Mouse (Mus musculus) gastrocnemius, postnatal 25 days (tissue): ENCODE measurements at regions not wholly inside any gene's neighbourhood (a gene's known extent, or its start where the extent isn't known, plus 50 kb on each side); places are given as distances from the start of the nearest gene placed in this dataset.
"Not testable (repeated sequence)": the region's sequence is repeated elsewhere in the genome, so short reads cannot be mapped to it uniquely, and the experiment has no call there.

Experiments used
- DNase-seq: peaks from one replicate; pipeline ENCODE4 v3.0.0; 2022
- microRNA-seq, 2 experiments: library from miRNA; unstranded; fragments of <30 nt; microRNA quantifications; one replicate each; pipeline ENCODE4 v1.2.0; 2021; ENCODE audit warnings: borderline replicate concordance in 2 of 2

DNA sequence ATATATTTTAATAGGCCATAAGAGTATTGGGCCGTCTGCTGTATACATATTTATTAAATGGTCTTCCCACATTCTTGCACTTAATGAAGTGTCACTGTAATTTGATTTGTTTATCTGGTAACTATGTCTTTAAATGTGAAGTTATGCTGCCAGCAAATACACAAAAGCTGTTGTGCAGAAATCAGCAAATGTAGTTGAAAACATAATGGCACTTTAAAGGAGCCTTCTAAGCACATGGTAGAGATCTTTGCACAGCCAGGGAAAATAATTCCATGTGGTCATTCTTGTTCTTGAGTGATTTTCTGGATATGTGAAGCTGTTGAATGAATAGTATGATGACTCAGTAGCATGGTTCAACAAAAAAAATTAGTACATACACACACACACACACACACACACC lies 164.4 kb upstream of the Meox2 start:
- no peak for DNase-seq

DNA sequence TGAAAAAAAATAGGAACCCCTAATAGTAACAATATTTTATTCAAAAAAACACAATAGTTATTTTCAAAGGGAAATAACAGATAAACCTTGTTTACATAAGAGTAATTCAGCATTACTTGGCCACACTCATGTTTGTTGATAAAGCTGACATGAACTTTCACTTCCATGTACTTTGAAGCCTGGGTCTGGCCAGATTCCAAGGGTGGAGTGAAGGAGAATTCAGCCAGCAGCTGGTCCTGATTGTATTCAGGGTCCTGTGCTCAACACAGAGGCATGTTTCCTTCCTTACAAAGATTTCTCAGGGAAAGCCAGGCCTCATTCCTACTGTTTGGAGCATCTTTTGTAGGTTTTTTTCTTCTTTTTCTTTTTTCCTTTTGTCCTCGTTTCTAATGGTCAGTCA lies 162.4 kb upstream of the Meox2 start:
- peak; percentile 66 for DNase-seq

DNA sequence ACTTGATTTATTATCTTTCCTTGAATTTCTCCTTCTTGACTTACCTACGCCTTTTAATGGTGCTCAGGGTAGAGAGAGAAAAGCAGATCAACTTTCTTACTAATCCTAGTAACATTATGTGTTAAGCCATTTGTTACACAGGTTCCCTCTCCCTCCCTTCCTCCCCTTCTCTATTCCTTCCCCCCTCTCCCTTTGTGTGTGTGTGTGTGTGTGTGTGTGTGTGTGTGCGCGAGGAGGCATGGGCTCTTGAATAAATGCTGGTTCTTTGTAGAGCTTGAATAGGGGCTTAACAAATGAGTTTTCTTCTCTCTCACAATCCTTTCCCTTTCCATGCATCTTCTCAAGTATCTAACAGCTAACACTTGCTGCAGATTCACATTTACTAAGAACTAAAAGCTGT lies 160.4 kb upstream of the Meox2 start:
- no peak for DNase-seq

DNA sequence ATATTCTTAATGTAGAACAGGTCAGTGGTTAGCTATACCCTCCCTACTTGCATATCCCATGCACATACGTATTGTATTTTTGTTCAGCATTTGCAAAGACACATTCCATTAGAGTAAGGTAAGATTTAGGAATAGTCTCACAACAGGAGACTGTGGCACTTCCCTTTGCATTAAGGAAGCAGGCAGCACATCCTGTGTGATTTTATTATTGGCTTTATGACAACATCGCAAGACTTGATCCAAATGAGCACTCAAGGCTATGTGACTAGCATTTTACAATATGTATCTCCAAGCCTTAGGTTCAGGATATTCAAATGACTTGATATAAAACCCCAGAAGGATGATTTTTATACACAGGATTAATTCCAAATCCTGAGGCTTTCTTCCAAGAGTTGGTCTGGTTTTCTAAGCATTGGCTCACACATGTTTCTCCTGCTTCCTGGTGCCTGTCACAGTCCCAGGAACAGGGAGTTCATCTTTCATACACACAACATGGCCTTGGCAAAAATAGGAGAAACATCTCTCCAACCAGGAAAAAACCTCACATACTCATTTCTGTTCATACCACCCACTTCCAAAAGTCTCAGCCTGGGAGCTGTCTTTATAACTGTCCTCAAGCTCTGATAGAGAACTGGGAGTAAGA lies 159.1 kb upstream of the Meox2 start:
- DNase-seq, result no peak

DNA sequence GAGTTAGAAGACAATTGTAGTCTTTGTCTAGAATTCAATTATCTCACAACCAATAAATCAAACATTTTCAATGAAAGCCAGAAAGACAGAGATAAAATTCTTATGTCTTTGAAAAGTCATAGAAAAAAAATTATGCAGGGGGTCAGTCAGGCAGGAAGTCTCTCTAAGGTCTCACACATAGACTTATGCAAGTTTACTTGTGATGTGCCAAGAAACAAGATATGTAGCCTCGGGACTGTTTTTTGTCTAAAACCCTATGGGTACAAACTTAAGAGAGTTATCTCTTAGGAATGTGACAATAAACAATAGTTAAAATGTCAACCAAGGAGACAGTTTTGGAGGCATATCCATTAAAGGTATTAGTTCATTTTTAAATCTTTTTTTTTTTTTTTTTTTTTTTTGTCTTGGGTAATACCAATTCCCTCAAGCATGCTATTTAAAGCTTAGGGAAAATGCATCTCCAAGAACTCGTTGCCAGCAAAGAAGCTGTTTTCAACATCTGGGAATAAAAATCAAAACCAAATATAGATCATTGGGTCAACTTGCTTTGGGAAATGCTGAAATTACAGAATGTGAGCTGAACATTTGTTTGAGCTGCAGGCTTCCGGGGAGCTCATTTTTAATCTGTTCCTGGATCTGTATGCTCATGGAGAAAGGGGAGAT lies 133.8 kb upstream of the Meox2 start:
- no peak for DNase-seq

DNA sequence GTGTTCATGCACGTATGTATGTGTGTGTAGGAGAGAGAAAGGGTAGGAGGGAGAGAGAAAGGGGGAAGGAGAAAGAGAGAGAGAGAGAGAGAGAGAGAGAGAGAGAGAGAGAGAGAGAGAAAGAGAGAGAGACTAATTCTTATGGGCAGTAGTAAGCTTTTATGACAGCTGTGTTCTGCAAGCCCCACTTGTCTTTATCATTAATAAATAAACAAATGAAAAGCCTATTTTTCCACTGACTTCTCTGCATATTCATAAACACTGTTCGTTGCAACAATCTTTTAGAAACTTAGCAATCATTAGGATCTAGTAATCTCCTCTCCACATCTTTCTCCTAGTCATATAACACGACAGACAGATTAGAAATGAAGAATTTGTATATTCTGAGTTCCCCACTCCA lies 131.2 kb upstream of the Meox2 start:
- no peak for DNase-seq

DNA sequence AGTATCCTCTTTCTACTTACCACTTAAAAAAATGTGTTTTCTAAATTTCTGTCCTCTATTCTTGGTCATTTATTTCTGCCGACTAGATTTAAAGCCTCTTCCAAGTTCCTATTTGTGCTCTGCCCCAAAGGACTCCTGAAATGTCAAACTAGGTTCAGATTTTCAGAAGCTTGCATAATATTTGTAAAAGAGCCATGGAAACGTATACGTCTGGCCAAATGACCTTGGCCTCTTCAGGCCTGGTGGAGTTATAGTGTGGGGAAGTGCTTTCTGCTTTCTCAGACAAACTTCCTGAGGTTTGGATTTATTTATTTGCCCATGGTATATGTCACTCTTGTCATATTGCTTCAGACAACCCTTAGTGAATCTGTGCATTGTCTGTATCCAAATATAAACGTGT lies 117.2 kb upstream of the Meox2 start:
- DNase-seq, result no peak

DNA sequence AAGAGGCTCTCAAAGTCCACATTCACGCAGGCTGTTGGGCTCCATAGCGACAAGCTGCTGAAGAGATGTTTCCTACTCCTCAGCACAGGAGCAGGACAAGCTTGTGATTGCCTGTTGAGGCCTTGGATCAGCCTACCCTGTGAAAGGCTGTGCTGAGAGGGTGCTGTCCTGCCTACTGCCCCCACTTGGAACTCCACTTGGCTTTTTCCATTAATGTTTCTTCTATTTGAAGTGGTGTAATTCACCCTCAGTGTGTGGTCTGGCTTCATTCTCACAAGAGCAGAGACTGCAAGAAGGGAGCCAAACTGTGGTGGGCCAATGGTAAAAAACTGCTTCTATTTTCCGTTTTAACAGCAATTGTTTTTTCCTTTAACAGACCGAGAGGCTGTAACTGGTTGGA lies 116.4 kb upstream of the Meox2 start:
- no peak for DNase-seq

DNA sequence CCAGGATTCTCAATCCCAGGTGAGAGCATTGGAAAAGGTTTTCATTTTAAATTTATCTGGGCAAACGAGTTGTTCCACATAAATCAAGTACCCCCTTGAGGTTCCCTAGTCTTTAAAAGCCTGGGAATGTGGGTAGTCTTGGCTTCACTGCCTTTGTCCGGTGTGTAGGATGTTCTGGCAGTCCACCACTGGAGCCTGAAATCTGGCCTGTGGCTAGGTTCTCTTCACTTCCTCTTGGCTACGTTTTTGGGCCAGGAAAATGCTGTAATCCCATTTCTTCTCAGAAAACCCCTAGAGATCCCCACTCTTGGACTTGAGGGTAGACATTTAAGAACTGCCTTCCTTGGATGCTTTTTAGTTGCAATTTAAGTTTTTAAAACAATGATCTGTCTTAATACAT lies 106.9 kb upstream of the Meox2 start:
- DNase-seq, result peak; percentile 31

DNA sequence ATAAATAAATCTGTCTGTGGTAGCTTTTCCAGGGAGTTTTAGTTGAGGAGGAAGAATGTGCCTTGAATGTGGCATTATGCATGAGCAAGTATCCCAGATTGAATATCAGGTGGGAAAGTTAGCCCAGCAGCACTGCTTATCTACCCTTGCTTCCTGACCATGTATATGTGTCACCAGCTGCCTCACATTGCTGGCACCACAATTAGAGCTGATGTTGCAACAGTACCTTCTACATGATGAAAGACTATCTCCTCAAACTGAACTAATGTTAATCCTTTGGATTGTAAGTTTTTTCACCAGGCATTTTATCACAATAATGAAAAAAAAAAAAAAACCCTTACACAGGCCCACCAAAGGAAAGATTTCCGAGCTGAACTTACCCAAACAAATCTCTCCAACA lies 103.1 kb upstream of the Meox2 start:
- no peak for DNase-seq

DNA sequence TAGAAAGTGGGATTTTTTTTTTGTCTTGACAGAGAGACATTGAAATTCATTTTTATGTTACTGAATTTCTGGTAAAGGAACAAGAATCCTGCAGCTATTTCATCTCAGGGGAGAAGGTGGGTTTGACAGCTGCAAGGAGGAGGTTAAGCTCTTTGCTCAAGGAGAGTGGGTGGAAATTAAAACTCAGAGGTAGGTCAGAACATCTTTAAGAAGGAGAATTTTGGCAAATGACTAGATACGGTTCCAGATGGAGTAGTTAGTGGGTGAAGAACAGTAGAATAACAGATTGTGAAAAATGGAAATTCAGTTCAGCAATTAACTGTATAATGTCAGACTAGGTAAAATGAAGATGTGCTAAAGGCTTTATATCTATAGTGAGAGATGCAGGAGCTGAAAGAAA lies 98.0 kb upstream of the Meox2 start:
- DNase-seq, result no peak

DNA sequence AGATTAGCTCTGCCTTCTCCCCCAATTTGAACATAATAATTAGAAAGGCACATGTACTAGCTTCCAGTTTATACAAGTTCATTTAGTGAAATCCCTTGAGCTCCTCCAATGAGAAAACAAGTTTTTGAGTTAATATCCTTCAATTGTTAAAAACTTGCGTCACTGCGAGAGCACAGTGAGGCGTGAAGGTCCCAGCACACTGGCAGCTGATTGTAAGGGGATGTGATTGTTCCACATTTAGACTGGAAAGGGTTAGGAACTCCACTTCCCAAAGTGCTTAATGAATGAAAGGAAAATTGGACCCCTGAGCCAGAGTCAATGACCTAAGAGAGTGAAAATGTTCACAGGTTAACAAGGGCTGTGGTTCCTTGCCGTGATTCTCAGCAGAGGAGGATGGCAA lies 93.9 kb upstream of the Meox2 start:
- DNase-seq, result peak; percentile 15

DNA sequence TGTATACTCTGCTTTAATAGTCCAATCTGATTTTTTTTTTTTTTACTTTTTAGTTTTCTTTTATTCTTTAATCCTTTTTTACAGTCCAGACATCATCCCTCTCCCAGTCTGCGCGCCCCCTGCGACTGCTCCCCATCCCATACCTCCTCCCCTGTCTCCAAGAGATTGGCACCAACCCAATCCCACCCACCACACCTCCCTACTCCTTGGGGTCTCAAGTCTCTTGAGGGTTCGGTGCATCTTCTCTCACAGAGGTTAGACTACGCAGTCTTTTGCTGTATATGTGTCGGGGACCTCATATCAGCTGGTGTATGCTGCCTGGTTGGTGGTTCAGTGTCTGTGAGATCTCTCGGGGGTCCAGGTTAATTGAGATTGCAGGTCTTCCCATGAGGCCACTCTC lies 93.4 kb upstream of the Meox2 start:
- not testable (repeated sequence) for DNase-seq

DNA sequence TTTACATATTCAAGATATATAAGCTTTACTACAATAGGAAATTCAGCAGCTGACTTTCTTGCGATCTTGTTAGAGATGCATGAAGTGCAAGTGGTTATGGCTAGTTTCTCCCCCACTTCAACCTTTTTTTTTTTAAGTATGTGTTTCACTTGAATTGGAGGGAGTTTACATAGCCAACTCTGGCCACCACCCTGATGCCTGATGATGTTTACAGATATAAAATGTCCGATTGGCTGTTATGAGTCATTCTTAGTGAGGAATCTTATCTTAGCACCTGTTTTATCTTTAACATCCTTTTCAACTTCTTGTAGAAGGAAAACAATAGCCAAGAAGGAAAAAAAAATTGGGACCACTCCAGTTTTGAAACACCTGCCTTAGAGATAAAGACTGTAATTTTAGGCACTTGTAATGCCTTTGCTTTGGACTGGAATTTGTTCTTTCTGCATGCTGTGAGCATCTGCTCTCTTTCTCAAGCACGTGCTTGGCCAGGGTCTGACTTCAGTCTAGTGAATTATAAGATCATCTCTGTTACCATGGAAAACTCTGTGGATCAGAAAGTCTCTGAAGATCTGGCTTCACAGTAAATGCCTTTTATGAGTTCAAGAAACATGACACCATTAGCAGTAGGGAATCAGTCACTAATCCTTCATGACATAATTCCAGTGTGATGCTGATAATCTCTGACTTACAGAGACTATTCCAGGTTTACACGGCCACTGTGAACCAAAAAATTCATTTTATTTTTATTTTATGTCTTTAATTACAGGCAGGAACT lies 92.7 kb upstream of the Meox2 start:
- DNase-seq, result peak; percentile 22

DNA sequence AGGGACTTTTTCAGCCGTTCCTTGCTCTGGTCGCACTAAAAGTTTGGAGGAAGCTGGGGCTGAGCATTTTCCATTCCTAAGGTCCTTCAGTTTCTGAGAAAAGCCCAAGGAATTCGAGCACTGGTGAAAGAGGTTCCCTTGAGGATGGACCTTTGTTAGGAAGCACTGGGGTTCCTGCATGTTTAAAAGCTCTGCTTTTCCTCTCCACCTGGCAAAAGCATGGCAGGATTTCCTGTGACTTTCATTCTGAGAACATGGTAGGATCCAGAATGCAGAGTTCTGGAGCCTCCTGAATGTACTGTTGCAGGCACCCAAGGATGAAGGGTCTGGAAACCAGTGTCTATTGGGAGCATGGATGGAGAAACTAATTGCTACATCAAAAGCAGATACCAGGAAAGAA lies 61.1 kb upstream of the Meox2 start:
- no peak for DNase-seq

DNA sequence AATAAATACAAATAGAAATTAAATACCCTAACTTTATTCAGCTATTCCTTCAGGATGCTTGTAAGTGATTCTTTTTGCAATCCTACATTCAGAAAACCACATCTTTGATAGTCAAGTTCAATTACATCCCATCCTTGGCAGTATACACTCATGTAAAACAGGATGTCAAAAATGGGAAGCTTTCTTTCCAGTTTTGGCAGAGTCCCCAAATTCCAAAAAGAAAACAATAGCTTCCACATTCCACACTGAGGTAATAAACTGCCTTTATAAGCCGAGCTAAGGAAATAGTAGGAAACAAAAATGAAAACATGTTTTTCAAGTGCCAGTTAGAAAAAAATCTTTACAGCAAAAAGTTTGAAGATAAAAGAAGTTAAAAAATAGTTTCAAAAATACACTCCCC lies 57.7 kb upstream of the Meox2 start:
- DNase-seq, result no peak

DNA sequence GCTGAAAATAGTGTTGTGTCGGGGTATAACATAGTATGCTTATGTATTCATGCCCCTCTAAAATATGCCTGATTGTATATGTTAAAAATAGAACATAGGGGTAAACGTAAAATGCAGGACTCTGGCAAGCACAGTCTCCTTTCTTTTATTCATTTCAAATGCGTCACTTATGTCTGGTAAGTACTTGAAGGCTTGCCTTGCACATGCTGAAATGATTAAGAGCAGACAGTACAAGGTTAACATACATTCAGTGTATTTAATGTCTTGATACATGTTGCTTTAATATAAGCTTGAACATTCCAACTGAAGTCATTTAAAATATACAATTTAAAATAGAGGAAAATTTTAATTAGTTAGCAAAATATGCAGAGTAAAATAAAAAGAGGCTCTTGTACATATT lies 50.9 kb upstream of the Meox2 start:
- DNase-seq, result no peak

Small RNA genes in the stretch of these regions (microRNA-seq; reads per million reads assigned to microRNA genes)
- gene Gm44326 (0 reads per million in 2 experiments), gene Mir5099 (87.9 to 111 reads per million in 2 experiments)
